16 mouse cellular contexts compared by ENCODE assay signal in the genomic region with DNA sequence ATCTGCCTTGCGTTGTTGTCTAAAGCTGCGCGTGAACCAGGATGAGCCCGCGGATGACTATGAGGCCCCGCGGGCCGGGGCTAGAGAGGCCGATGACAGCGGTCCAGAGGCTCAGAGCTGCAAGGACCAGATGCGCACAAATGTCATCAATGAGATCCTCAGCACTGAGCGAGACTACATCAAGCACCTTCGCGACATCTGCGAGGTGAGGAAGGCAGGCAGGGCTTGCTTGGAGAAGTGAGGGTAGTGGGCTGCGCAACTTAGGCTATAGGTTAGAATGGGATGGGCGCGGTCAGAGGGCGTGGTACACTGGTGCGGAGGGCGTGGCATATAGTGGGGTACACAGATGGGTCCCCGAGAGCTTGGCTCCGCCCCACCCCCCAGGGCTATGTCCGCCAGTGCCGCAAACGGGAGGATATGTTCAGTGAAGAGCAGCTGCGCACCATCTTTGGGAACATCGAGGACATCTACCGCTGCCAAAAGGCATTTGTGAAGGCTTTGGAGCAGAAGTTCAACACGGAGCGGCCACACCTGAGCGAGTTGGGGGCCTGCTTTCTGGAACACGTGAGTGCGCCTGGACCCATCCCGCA. TPM values are rescaled to one million over a fixed set of nuclear protein-coding genes. Genes with fewer than 3 reads are reported as not detected.
DNase-seq lines count a peak whose midpoint lies in the region.
"Had no signal": no experiment of that assay in that cellular context is flagged by ENCODE, and none has a peak within 500 bp of the region (broad histone marks: within the 10 kb centered on the region; RNA-seq: fewer than 3 reads in every experiment).

No protein-coding gene starts in this region.

- peak overlapping the region; percentile 29; the same call in 1 of the 2 replicates for H3K4me3 ChIP-seq in heart, embryonic 10.5 days
- H3K4me3 ChIP-seq in embryonic facial prominence, embryonic 10.5 days, result peak overlapping the region; percentile 11; the same call in 1 of the 2 replicates
- H3K4me3 ChIP-seq: heart, embryonic 15.5 days had no signal

- H3K9me3 ChIP-seq in heart, embryonic 10.5 days, result no peaks in the 10 kb centered on the region
- no peaks in the 10 kb centered on the region for H3K9me3 ChIP-seq in embryonic facial prominence, embryonic 10.5 days
- H3K9me3 ChIP-seq: heart, embryonic 15.5 days had no signal

- H3K4me1 ChIP-seq in heart, embryonic 10.5 days, result peaks cover 39% of the 10 kb centered on the region
- H3K4me1 ChIP-seq in embryonic facial prominence, embryonic 10.5 days, result peaks cover 43% of the 10 kb centered on the region

- peaks cover 29% of the 10 kb centered on the region for H3K36me3 ChIP-seq in heart, embryonic 10.5 days
- peaks cover 23% of the 10 kb centered on the region for H3K36me3 ChIP-seq in embryonic facial prominence, embryonic 10.5 days (replicated peaks)

- DNase-seq in heart, embryonic 10.5 days (ENCODE audit: low spot score), result peak; percentile 75
- no peak for DNase-seq in heart, postnatal 14 days
- DNase-seq in left cerebral cortex, postnatal 4 days, result peak; percentile 51
- DNase-seq in left cerebral cortex, adult 18-20 months (ENCODE audit: low spot score in 2 of 2), result no peak
- DNase-seq in ES-CJ7 (ENCODE audit: low read depth, low spot score), result peak; percentile 48
- DNase-seq in embryonic facial prominence, embryonic 10.5 days (ENCODE audit: low spot score), result no peak
- no peak for DNase-seq in lung, postnatal 14 days
- DNase-seq in ovary, adult 18-20 months (ENCODE audit: low spot score), result no peak
- DNase-seq: adrenal gland, adult 2 months; gastrocnemius, postnatal 25 days; kidney, postnatal 25 days; midbrain, embryonic 14.5 days; right cerebral cortex, adult 18-20 months; spleen, adult 18-20 months; thymus, postnatal 4 days had no signal

- H3K27ac ChIP-seq in heart, embryonic 10.5 days, result no peak overlapping the region
- no peak overlapping the region for H3K27ac ChIP-seq in embryonic facial prominence, embryonic 10.5 days (replicated peaks)
- H3K27ac ChIP-seq: heart, embryonic 15.5 days had no signal

- intact Hi-C loops in heart, postnatal 14 days (cut with DNase I), result no loop called here
- intact Hi-C loops in left cerebral cortex, postnatal 4 days (cut with DNase I), result no loop called here

- peaks cover 23% of the 10 kb centered on the region; the same call in 1 of the 2 replicates for H3K27me3 ChIP-seq in heart, embryonic 10.5 days (ENCODE audit: insufficient read depth, poor library complexity, severe bottlenecking)
- H3K27me3 ChIP-seq in embryonic facial prominence, embryonic 10.5 days (replicated peaks; ENCODE audit: low read depth, poor library complexity, severe bottlenecking), result peaks cover 17% of the 10 kb centered on the region; the same call in 1 of the 2 replicates
- H3K27me3 ChIP-seq: heart, embryonic 15.5 days had no signal

- WGBS in heart, embryonic 10.5 days, result 17% methylated on average over 35 of the region's 35 CpGs
- 20% methylated on average over 35 of the region's 35 CpGs for WGBS in embryonic facial prominence, embryonic 10.5 days

RNA-seq across cellular contexts. Expression of a gene that starts 36.8 kb away (rescaled TPM):
- 66.7 and 73.6 TPM in 2 replicates for polyA plus RNA-seq in heart, embryonic 10.5 days (2016; fragmentation: Nextera tagmentation; extraction: Ambion mirVana)
- total RNA-seq in heart, postnatal 14 days (2021), result 10 to 100 TPM; 53.8 to 58.1 TPM
- 100 to 1,000 TPM; 251 to 255 TPM for total RNA-seq in left cerebral cortex, postnatal 4 days (2021)
- 100 to 1,000 TPM; 244 to 245 TPM for total RNA-seq in left cerebral cortex, adult 18-20 months (2021)
- 115 and 119 TPM in 2 replicates for polyA plus RNA-seq in embryonic facial prominence, embryonic 10.5 days (2016; fragmentation: Nextera tagmentation; extraction: Ambion mirVana)

RNA-seq across cellular contexts. Expression of a gene that starts 43.8 kb away (rescaled TPM):
- 37.8 and 65.1 TPM in 2 replicates for polyA plus RNA-seq in heart, embryonic 10.5 days (2016; fragmentation: Nextera tagmentation; extraction: Ambion mirVana)
- 10 to 100 TPM; 69.3 to 86.7 TPM for total RNA-seq in heart, postnatal 14 days (2021)
- 100 to 1,000 TPM; 125 to 130 TPM for total RNA-seq in left cerebral cortex, postnatal 4 days (2021)
- 100 to 1,000 TPM; 269 to 306 TPM for total RNA-seq in left cerebral cortex, adult 18-20 months (2021)
- polyA plus RNA-seq in embryonic facial prominence, embryonic 10.5 days (2016; fragmentation: Nextera tagmentation; extraction: Ambion mirVana), result 24.6 and 28.3 TPM in 2 replicates

Comparison
In these comparisons a context has a peak if more than half of its experiments do, and no peak if none do; other contexts are left out.
1. DNase-seq: peak in heart, embryonic 10.5 days (single experiment), left cerebral cortex, postnatal 4 days (single experiment) and ES-CJ7 (single experiment); none in heart, postnatal 14 days (0 of 2), left cerebral cortex, adult 18-20 months (0 of 2), embryonic facial prominence, embryonic 10.5 days (single experiment), lung, postnatal 14 days (single experiment) and ovary, adult 18-20 months (single experiment).
2. RNA of a gene that starts 36.8 kb away (total RNA-seq): 251 to 255 TPM in left cerebral cortex, postnatal 4 days and 244 to 245 TPM in left cerebral cortex, adult 18-20 months; 53.8 to 58.1 TPM in heart, postnatal 14 days; every median in the first group is over 4 times any median in the second.